Mouse (Mus musculus): ENCODE data around the gene Psma6. TPM values are rescaled to one million over a fixed set of nuclear protein-coding genes. Genes with fewer than 3 reads are reported as not detected.

The Psma6 gene
- polyA plus RNA-seq, 1 experiment from 2014 or later = 448 TPM

GRCm38 (mm10) chr12:55448457-55448856, 64.4 kb downstream of the Psma6 start:
- Histone ChIP-seq H3K4me1 (ENCODE audit: control insufficient read depth, insufficient read depth, low read length) (peaks cover 8% of the 10 kb centered on the region; the same call in 1 of the 2 replicates), H3K4me3 (replicated peaks; ENCODE audit: low read depth, low read length) (no peak overlapping the region), H3K27ac (replicated peaks; ENCODE audit: low read depth, low read length) (no peak overlapping the region), H3K9ac (replicated peaks; ENCODE audit: low read length) (no peak overlapping the region), H3K4me2 (ENCODE audit: low read length) (no peak overlapping the region), H3K36me3 (ENCODE audit: control insufficient read depth, insufficient read depth, low read length) (no peaks in the 10 kb centered on the region), H3K9me3 (ENCODE audit: control insufficient read depth, low read length) (no peaks in the 10 kb centered on the region), H3K27me3 (ENCODE audit: control insufficient read depth, insufficient read depth, low read length) (no peaks in the 10 kb centered on the region)
- WGBS = 64% methylated on average over 2 of the region's 2 CpGs
- ATAC-seq (ENCODE audit: low FRiP score, low TSS enrichment) (no peak), DNase-seq (no peak)

- Histone ChIP-seq H3K4me1 (ENCODE audit: control insufficient read depth, insufficient read depth, low read length) (peaks cover 8% of the 10 kb centered on the region; the same call in 1 of the 2 replicates), H3K9ac (replicated peaks; ENCODE audit: low read length) (no peak overlapping the region), H3K27me3 (ENCODE audit: control insufficient read depth, insufficient read depth, low read length) (no peaks in the 10 kb centered on the region), H3K4me2 (ENCODE audit: low read length) (no peak overlapping the region), H3K9me3 (ENCODE audit: control insufficient read depth, low read length) (no peaks in the 10 kb centered on the region), H3K27ac (replicated peaks; ENCODE audit: low read depth, low read length) (no peak overlapping the region), H3K4me3 (replicated peaks; ENCODE audit: low read depth, low read length) (no peak overlapping the region), H3K36me3 (ENCODE audit: control insufficient read depth, insufficient read depth, low read length) (no peaks in the 10 kb centered on the region)
- ATAC-seq (ENCODE audit: low FRiP score, low TSS enrichment) (no peak), DNase-seq (no peak)
- WGBS = 96% methylated on average over 2 of the region's 2 CpGs
Observed at GRCm38 (mm10) chr12:55449048-55449447, 65.0 kb downstream of the Psma6 start.

GRCm38 (mm10) chr12:55450421-55450820, 66.4 kb downstream of the Psma6 start:
- Histone ChIP-seq H3K27ac (replicated peaks; ENCODE audit: low read depth, low read length) (no peak overlapping the region), H3K36me3 (ENCODE audit: control insufficient read depth, insufficient read depth, low read length) (no peaks in the 10 kb centered on the region)
- 71% methylated on average over 16 of the region's 16 CpGs for WGBS

GRCm38 (mm10) chr12:55452839-55453238, 68.8 kb downstream of the Psma6 start:
- H3K27ac ChIP-seq (replicated peaks; ENCODE audit: low read depth, low read length) = no peak overlapping the region
- H3K4me3 ChIP-seq (replicated peaks; ENCODE audit: low read depth, low read length) = no peak overlapping the region
- H3K9me3 ChIP-seq (ENCODE audit: control insufficient read depth, low read length) = no peaks in the 10 kb centered on the region
- ATAC-seq (ENCODE audit: low FRiP score, low TSS enrichment) = no peak
- H3K4me2 ChIP-seq (ENCODE audit: low read length) = no peak overlapping the region
- H3K27me3 ChIP-seq (ENCODE audit: control insufficient read depth, insufficient read depth, low read length) = no peaks in the 10 kb centered on the region
- no peak overlapping the region for H3K9ac ChIP-seq (replicated peaks; ENCODE audit: low read length)
- no peaks in the 10 kb centered on the region for H3K4me1 ChIP-seq (ENCODE audit: control insufficient read depth, insufficient read depth, low read length)
- whole genome bisulfite sequencing = 61% methylated on average over 5 of the region's 5 CpGs
- DNase-seq = no peak
- H3K36me3 ChIP-seq (ENCODE audit: control insufficient read depth, insufficient read depth, low read length) = no peaks in the 10 kb centered on the region

More at GRCm38 (mm10) chr12:55450421-55450820, 66.4 kb downstream of the Psma6 start:
- no peaks in the 10 kb centered on the region for H3K27me3 ChIP-seq (ENCODE audit: control insufficient read depth, insufficient read depth, low read length)
- no peak overlapping the region for H3K4me3 ChIP-seq (replicated peaks; ENCODE audit: low read depth, low read length)
- peaks cover 8% of the 10 kb centered on the region; the same call in 1 of the 2 replicates for H3K4me1 ChIP-seq (ENCODE audit: control insufficient read depth, insufficient read depth, low read length)
- H3K9me3 ChIP-seq (ENCODE audit: control insufficient read depth, low read length) = no peaks in the 10 kb centered on the region
- DNase-seq (no peak), ATAC-seq (ENCODE audit: low FRiP score, low TSS enrichment) (no peak)
- H3K4me2 ChIP-seq (ENCODE audit: low read length) = no peak overlapping the region
- no peak overlapping the region for H3K9ac ChIP-seq (replicated peaks; ENCODE audit: low read length)

- no peaks in the 10 kb centered on the region for H3K4me1 ChIP-seq (ENCODE audit: control insufficient read depth, insufficient read depth, low read length)
- 84% methylated on average over 4 of the region's 4 CpGs for WGBS
- no peak overlapping the region for H3K4me3 ChIP-seq (replicated peaks; ENCODE audit: low read depth, low read length)
- H3K27me3 ChIP-seq (ENCODE audit: control insufficient read depth, insufficient read depth, low read length) = no peaks in the 10 kb centered on the region
- no peaks in the 10 kb centered on the region for H3K36me3 ChIP-seq (ENCODE audit: control insufficient read depth, insufficient read depth, low read length)
- H3K4me2 ChIP-seq (ENCODE audit: low read length) = no peak overlapping the region
- no peak for ATAC-seq (ENCODE audit: low FRiP score, low TSS enrichment)
- H3K27ac ChIP-seq (replicated peaks; ENCODE audit: low read depth, low read length) = no peak overlapping the region
- DNase-seq = no peak
- no peaks in the 10 kb centered on the region for H3K9me3 ChIP-seq (ENCODE audit: control insufficient read depth, low read length)
- H3K9ac ChIP-seq (replicated peaks; ENCODE audit: low read length) = no peak overlapping the region
Observed at GRCm38 (mm10) chr12:55453924-55454323, 69.9 kb downstream of the Psma6 start.

GRCm38 (mm10) chr12:55455206-55455605, 71.2 kb downstream of the Psma6 start:
- H3K27ac ChIP-seq (replicated peaks; ENCODE audit: low read depth, low read length) = no peak overlapping the region
- no peak overlapping the region for H3K4me3 ChIP-seq (replicated peaks; ENCODE audit: low read depth, low read length)
- H3K9ac ChIP-seq (replicated peaks; ENCODE audit: low read length) = no peak overlapping the region
- no peaks in the 10 kb centered on the region for H3K9me3 ChIP-seq (ENCODE audit: control insufficient read depth, low read length)
- 78% methylated on average over 10 of the region's 10 CpGs for WGBS
- H3K36me3 ChIP-seq (ENCODE audit: control insufficient read depth, insufficient read depth, low read length) = no peaks in the 10 kb centered on the region
- no peaks in the 10 kb centered on the region for H3K27me3 ChIP-seq (ENCODE audit: control insufficient read depth, insufficient read depth, low read length)
- H3K4me1 ChIP-seq (ENCODE audit: control insufficient read depth, insufficient read depth, low read length) = no peaks in the 10 kb centered on the region
- ATAC-seq (ENCODE audit: low FRiP score, low TSS enrichment) = no peak
- DNase-seq = no peak
- H3K4me2 ChIP-seq (ENCODE audit: low read length) = no peak overlapping the region

- H3K4me3 ChIP-seq (replicated peaks; ENCODE audit: low read depth, low read length) = no peak overlapping the region
- no peak overlapping the region for H3K9ac ChIP-seq (replicated peaks; ENCODE audit: low read length)
- ATAC-seq (ENCODE audit: low FRiP score, low TSS enrichment) (no peak), DNase-seq (no peak)
- no peaks in the 10 kb centered on the region for H3K36me3 ChIP-seq (ENCODE audit: control insufficient read depth, insufficient read depth, low read length)
- no peaks in the 10 kb centered on the region for H3K9me3 ChIP-seq (ENCODE audit: control insufficient read depth, low read length)
- H3K4me1 ChIP-seq (ENCODE audit: control insufficient read depth, insufficient read depth, low read length) = no peaks in the 10 kb centered on the region
- H3K27ac ChIP-seq (replicated peaks; ENCODE audit: low read depth, low read length) = no peak overlapping the region
- 71% methylated on average over 3 of the region's 3 CpGs for WGBS
- no peak overlapping the region for H3K4me2 ChIP-seq (ENCODE audit: low read length)
- no peaks in the 10 kb centered on the region for H3K27me3 ChIP-seq (ENCODE audit: control insufficient read depth, insufficient read depth, low read length)
Observed at GRCm38 (mm10) chr12:55456136-55456535, 72.1 kb downstream of the Psma6 start.

- H3K9me3 ChIP-seq (ENCODE audit: control insufficient read depth, low read length) = no peaks in the 10 kb centered on the region
- no peak overlapping the region for H3K9ac ChIP-seq (replicated peaks; ENCODE audit: low read length)
- no peaks in the 10 kb centered on the region for H3K27me3 ChIP-seq (ENCODE audit: control insufficient read depth, insufficient read depth, low read length)
- DNase-seq (no peak), ATAC-seq (ENCODE audit: low FRiP score, low TSS enrichment) (no peak)
- no peak overlapping the region for H3K4me3 ChIP-seq (replicated peaks; ENCODE audit: low read depth, low read length)
- no peak overlapping the region for H3K27ac ChIP-seq (replicated peaks; ENCODE audit: low read depth, low read length)
- 93% methylated on average over 5 of the region's 5 CpGs for WGBS
- H3K36me3 ChIP-seq (ENCODE audit: control insufficient read depth, insufficient read depth, low read length) = no peaks in the 10 kb centered on the region
- no peaks in the 10 kb centered on the region for H3K4me1 ChIP-seq (ENCODE audit: control insufficient read depth, insufficient read depth, low read length)
- no peak overlapping the region for H3K4me2 ChIP-seq (ENCODE audit: low read length)
Observed at GRCm38 (mm10) chr12:55456893-55457292, 72.9 kb downstream of the Psma6 start.

- DNase-seq (no peak), ATAC-seq (ENCODE audit: low FRiP score, low TSS enrichment) (no peak)
- Histone ChIP-seq H3K36me3 (ENCODE audit: control insufficient read depth, insufficient read depth, low read length) (no peaks in the 10 kb centered on the region), H3K27ac (replicated peaks; ENCODE audit: low read depth, low read length) (no peak overlapping the region), H3K27me3 (ENCODE audit: control insufficient read depth, insufficient read depth, low read length) (no peaks in the 10 kb centered on the region), H3K4me1 (ENCODE audit: control insufficient read depth, insufficient read depth, low read length) (peaks cover 10% of the 10 kb centered on the region), H3K4me3 (replicated peaks; ENCODE audit: low read depth, low read length) (no peak overlapping the region), H3K9me3 (ENCODE audit: control insufficient read depth, low read length) (no peaks in the 10 kb centered on the region), H3K4me2 (ENCODE audit: low read length) (no peak overlapping the region), H3K9ac (replicated peaks; ENCODE audit: low read length) (no peak overlapping the region)
- WGBS = 91% methylated on average over 8 of the region's 8 CpGs
Observed at GRCm38 (mm10) chr12:55459739-55460138, 75.7 kb downstream of the Psma6 start.

Measured in midbrain, embryonic 14.5 days (tissue).